Mouse (Mus musculus) spleen, adult 2 months (tissue): ENCODE measurements around the gene Gucy1b2. TPM values are rescaled to one million over a fixed set of nuclear protein-coding genes. Genes with fewer than 3 reads are reported as not detected.

ENCODE experiments used
- DNase-seq, 2 experiments: peaks; one replicate each; pipeline versions ENCODE4 v3.0.0 to v3.0.0-alpha.2; 2012 to 2021; ENCODE audit warnings: low spot score in 2 of 2, low read depth in 1 of 2
- H3K27ac ChIP-seq: fragments of 200-500 bp; 2 replicates; pipeline ENCODE4 v1.5.1; 2012; ENCODE audit warnings: low read length, inconsistent platforms; ENCODE audit not compliant: insufficient read depth
- H3K27me3 ChIP-seq: fragments of 200-500 bp; 2 replicates; pipeline ENCODE4 v1.6.1; 2012; ENCODE audit warnings: mild to moderate bottlenecking, moderate library complexity, low read length, inconsistent platforms; ENCODE audit not compliant: control insufficient read depth, insufficient read depth
- H3K36me3 ChIP-seq: fragments of 200-500 bp; 2 replicates; pipeline ENCODE4 v1.6.1; 2012; ENCODE audit warnings: mild to moderate bottlenecking, low read length, inconsistent platforms; ENCODE audit not compliant: control insufficient read depth, insufficient read depth
- H3K4me1 ChIP-seq: fragments of 200-500 bp; 2 replicates; pipeline ENCODE4 v1.6.1; 2011; ENCODE audit warnings: inconsistent platforms; ENCODE audit not compliant: control insufficient read depth, insufficient read depth, insufficient read length
- H3K4me3 ChIP-seq: fragments of 200-500 bp; 2 replicates; pipeline ENCODE4 v1.5.1; 2011; ENCODE audit warnings: mild to moderate bottlenecking, inconsistent platforms; ENCODE audit not compliant: insufficient read depth, insufficient read length; ENCODE audit errors: extremely low read depth
- CTCF ChIP-seq: fragments of 200-500 bp; IDR thresholded peaks from 2 replicates; pipeline ENCODE4 v1.5.1; 2011; ENCODE audit warnings: mild to moderate bottlenecking, inconsistent platforms; ENCODE audit not compliant: insufficient read depth, insufficient read length, insufficient replicate concordance; ENCODE audit errors: extremely low read depth
- POLR2A ChIP-seq: fragments of 200-500 bp; IDR thresholded peaks from 2 replicates; pipeline ENCODE4 v1.6.1; 2011; ENCODE audit warnings: low read depth, low read length, inconsistent platforms
- WGBS: fragments of 180-500 bp; shearing (Covaris S2); methylation state at CpG from one replicate; pipeline ENCODE4 v1.1.7; 2018; 5-methylcytosine and 5-hydroxymethylcytosine counted together
- polyA plus RNA-seq: library from polyadenylated mRNA; depleted of rRNA; stranded (reverse); fragments of >200 nt; gene quantifications from 2 replicates; pipeline ENCODE4 v1.2.3, GENCODE M21; 2012

The Gucy1b2 gene
- polyA plus RNA-seq, 1 experiment: not detected

DNA sequence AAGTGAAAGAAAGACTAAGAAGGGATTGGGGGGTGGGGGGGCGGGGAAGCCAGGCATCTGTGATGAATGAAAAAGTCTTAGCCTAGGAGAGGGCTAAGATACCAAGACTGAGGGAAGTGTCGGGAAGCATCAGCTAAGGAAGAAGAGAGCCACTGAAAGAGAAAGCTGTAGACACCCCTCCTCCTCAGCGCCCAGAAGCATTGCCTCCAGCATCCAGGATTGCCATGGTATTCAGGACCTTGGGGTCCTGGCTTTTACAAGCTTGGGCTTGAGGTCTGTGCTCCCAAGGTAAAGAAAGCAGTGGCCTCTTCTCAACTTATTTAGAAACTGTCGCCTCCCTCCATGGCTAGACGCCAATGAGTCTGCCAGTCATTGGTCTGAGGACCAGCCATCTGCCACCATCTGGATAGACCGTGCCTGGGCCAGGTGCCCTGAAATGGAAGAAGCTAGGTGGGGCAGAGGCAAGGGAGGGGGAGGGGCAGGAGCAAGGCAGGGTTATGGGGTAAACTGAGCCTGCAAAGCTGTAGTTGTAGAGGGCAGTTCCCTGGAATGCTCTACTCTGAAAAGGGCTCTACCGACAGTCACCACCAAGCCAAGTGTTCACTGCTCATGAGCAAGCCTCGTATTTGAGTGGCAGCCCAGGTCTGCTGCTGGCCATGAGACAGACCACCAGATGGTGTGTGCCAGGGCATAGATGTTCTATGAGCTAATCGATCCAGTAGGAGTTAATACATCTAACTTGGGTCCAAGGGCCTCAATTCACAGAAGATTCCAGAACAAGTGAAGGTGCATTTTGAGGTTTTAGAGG lies 66.2 kb downstream of the Gucy1b2 start:
- no peaks in the 10 kb centered on the region for H3K27me3 ChIP-seq
- H3K36me3 ChIP-seq: no peaks in the 10 kb centered on the region
- WGBS: 72% methylated on average over 9 of the region's 9 CpGs
- TF ChIP-seq CTCF (no peak), POLR2A (no peak)
- H3K4me3 ChIP-seq: no peak overlapping the region; the same call in 1 of the 2 replicates
- no peak for DNase-seq
- no peak overlapping the region for H3K27ac ChIP-seq
- H3K4me1 ChIP-seq: peaks cover 4% of the 10 kb centered on the region; the same call in 1 of the 2 replicates

DNA sequence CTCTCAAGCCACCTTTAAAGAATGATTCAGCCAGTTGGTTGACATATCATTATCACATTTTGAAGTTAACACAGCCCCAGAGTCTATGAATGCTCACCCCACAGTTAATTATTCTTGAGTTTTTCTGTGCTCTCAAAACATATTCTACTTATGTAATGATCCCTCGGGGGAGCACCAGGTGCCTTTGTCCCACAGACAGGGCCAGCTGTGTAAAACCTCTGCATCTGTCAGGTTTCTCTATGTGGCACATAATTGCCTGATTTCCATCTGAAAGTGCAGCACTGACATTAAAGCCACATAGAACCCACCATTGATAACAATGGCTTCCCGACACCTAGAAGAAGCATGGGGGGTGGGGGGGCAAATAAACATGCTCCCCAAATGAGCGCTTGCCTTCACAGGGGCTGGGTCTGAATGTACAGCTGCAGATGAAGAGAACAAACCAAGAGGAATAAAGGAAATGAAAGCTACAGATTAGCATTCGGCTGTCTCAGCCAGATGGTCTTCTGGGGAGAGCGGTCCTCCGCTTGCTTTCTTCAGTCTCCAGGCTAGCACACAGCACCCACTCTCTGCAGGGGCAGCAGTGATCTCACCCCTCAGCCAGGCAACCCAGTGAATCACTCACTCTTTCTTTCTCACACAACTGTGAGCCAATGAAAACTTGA lies 66.9 kb downstream of the Gucy1b2 start:
- peak overlapping the region; percentile 41; the same call in 1 of the 2 replicates for H3K4me3 ChIP-seq
- no peaks in the 10 kb centered on the region for H3K36me3 ChIP-seq
- DNase-seq: peak in 1 of 2 experiments; percentile 6
- no peak overlapping the region for H3K27ac ChIP-seq
- 26% methylated on average over 6 of the region's 6 CpGs for WGBS
- TF ChIP-seq POLR2A (no peak), CTCF (no peak)
- H3K27me3 ChIP-seq: no peaks in the 10 kb centered on the region
- peaks cover 4% of the 10 kb centered on the region; the same call in 1 of the 2 replicates for H3K4me1 ChIP-seq

DNA sequence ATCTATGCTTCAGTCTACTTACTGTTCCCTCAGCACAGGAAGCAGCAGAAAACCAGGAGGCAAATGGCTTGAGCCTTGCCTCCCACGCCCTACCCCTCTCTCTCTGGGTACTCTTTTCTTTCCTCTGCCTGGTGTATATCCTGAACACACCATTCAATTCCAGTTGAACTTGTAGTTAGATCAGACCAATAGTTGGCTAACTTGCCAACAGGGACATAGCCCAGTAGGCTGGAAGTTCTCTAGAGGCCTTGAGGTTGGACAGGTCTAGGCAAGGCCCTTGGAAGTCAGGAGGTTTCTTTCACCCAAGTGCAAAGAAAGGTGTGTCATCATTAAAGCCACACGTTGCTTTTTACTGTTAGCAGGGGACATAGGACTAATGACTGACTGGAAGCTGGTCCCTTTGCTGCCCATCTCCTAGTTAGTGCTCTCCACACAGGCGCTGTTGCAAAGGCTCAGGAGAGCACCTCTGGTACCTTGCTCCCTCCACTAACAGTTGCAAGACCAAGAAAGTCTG lies 72.2 kb downstream of the Gucy1b2 start:
- H3K4me3 ChIP-seq: no peak overlapping the region
- WGBS: 89% methylated on average over 3 of the region's 3 CpGs
- DNase-seq: no peak

DNA sequence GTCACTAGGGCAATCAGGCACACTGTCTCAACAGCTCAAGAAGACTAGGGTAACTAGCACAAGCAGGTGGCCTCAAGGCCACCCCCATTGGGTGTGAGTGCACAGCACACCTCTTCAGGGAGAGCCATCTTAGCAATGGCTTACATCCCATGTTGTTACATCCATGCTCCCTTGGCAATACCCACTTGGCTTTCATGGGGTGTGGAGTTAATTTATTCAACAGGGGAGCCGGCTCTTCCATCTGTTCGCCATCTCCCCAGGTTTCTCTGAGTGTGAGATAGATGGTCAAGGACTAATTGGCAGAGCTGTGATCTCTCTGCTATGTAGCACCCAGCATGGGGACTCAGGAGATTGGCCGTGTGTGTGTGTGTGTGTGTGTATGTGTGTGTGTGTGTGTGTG lies 73.0 kb downstream of the Gucy1b2 start:
- no peaks in the 10 kb centered on the region; the same call in 1 of the 2 replicates for H3K36me3 ChIP-seq
- 94% methylated on average over 3 of the region's 3 CpGs for WGBS
- no peaks in the 10 kb centered on the region for H3K27me3 ChIP-seq
- H3K4me1 ChIP-seq: no peaks in the 10 kb centered on the region
- DNase-seq: no peak
- H3K4me3 ChIP-seq: no peak overlapping the region
- H3K27ac ChIP-seq: no peak overlapping the region
- TF ChIP-seq CTCF: no peak
- no peak for TF ChIP-seq POLR2A

More for the DNA sequence above, 72.2 kb downstream of the Gucy1b2 start:
- H3K27ac ChIP-seq: no peak overlapping the region
- H3K4me1 ChIP-seq: no peaks in the 10 kb centered on the region
- H3K36me3 ChIP-seq: no peaks in the 10 kb centered on the region; the same call in 1 of the 2 replicates
- no peak for TF ChIP-seq CTCF
- no peak for TF ChIP-seq POLR2A
- H3K27me3 ChIP-seq: no peaks in the 10 kb centered on the region

DNA sequence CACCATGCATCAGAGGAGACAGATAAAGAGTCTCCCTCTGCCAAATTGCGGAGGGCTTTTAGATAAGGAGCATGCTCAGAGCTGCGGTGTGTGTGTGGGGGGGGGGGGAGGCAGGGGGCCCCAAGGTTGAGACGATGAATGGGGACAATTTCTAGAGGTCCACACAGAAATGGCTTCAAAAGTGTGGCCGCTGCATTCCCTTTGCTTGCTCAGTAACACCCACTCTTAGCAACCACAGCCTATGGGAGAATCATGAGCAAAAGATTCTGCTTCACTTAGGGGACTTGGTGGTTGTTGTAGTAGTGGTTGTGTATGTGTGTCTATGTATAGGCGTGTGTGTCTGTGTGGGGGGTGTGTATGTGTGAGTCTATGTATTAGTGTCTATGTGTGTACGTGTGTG lies 75.5 kb downstream of the Gucy1b2 start:
- no peak for DNase-seq
- TF ChIP-seq CTCF: no peak
- TF ChIP-seq POLR2A: no peak
- 90% methylated on average over 6 of the region's 6 CpGs for WGBS
- peaks cover 2% of the 10 kb centered on the region for H3K36me3 ChIP-seq
- H3K27me3 ChIP-seq: no peaks in the 10 kb centered on the region
- H3K4me3 ChIP-seq: no peak overlapping the region
- no peak overlapping the region for H3K27ac ChIP-seq
- H3K4me1 ChIP-seq: no peaks in the 10 kb centered on the region

DNA sequence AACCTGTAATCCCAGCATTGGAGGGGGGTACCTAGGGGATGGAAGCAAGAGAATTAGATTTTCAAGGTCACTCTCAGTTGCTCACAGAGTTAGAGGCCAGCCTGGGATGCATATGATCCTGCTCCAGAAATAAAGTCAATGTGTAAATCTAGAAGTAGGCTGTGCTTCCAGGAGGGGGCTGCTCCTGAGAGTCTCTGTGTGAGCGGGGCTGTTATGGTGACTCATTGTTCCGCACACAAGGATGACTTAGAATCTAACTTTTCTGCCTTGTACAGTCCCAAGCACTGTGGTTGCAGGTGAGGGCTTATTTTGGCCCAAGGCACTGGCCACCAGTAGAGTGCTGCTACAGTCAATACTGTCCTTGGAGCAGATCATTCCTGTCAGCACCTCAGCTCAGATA lies 76.7 kb downstream of the Gucy1b2 start:
- DNase-seq: no peak
- 96% methylated on average over 2 of the region's 2 CpGs for WGBS
- no peak for TF ChIP-seq POLR2A
- no peak for TF ChIP-seq CTCF
- no peaks in the 10 kb centered on the region for H3K4me1 ChIP-seq
- H3K27ac ChIP-seq: no peak overlapping the region
- no peaks in the 10 kb centered on the region for H3K27me3 ChIP-seq
- peaks cover 2% of the 10 kb centered on the region for H3K36me3 ChIP-seq
- H3K4me3 ChIP-seq: no peak overlapping the region

DNA sequence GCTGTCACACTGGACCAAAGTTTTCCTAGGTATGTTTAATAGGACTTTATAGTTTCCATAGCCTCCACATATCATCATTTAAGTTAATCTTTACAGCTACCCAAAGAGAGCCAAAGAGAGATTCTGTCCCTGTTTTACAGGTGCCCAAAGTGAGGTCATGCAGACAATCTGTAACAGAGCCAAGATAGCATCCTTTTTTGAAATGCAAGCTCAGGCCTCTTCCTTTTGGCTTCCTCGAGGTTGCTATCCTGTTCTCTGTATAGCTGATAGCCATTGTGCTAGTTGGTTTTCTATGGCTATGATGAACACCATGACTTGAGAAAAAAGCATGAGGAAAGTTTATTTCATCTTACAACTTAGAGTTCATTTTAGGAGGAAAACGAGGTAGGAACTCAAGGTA lies 80.0 kb downstream of the Gucy1b2 start:
- Histone ChIP-seq H3K27ac (no peak overlapping the region), H3K4me1 (no peaks in the 10 kb centered on the region; the same call in 1 of the 2 replicates), H3K36me3 (peaks cover 2% of the 10 kb centered on the region), H3K27me3 (no peaks in the 10 kb centered on the region), H3K4me3 (no peak overlapping the region)
- WGBS: 77% methylated on average over 2 of the region's 2 CpGs
- DNase-seq: no peak
- no peak for TF ChIP-seq POLR2A
- TF ChIP-seq CTCF: no peak
